Mouse (Mus musculus): ENCODE measurements at regions not wholly inside any gene's neighbourhood (a gene's known extent, or its start where the extent isn't known, plus 50 kb on each side); places are given as distances from the start of the nearest gene placed in this dataset.

GRCm38 (mm10) chr6:143502803-143503202 lies 335.8 kb downstream of the Etnk1 start:
- ChIA-PET POLR2A (interaction anchor here in 1 of 4 experiments (0.7 to 1.4 kb wide), 2 partner anchors 29 to 174 kb away, joined by 3 read pairs; no protein-coding TSS in a partner anchor), CTCF (interaction anchor here in 2 of 4 experiments (0.9 kb wide), 2 partner anchors 20 to 21 kb away, joined by 3 to 4 read pairs; no protein-coding TSS in a partner anchor)

- ChIA-PET CTCF (interaction anchor here in 1 of 4 experiments (0.6 kb wide), 1 partner anchor 162 kb away, joined by 3 read pairs; no protein-coding TSS in a partner anchor), POLR2A (no interaction called here)
Observed at GRCm38 (mm10) chr6:143503953-143504352, 336.9 kb downstream of the Etnk1 start.

GRCm38 (mm10) chr6:143513459-143513858 lies 346.4 kb downstream of the Etnk1 start:
- ChIA-PET POLR2A (no interaction called here), CTCF (no interaction called here)

GRCm38 (mm10) chr6:143515137-143515536 lies 348.1 kb downstream of the Etnk1 start:
- CTCF ChIA-PET: no interaction called here
- POLR2A ChIA-PET: interaction anchor here in 1 of 4 experiments (0.7 kb wide), 1 partner anchor 23 kb away, joined by 3 read pairs; no protein-coding TSS in a partner anchor

- POLR2A ChIA-PET: no interaction called here
- CTCF ChIA-PET: interaction anchor here in 1 of 4 experiments (0.5 kb wide), 1 partner anchor 22 kb away, joined by 9 read pairs; no protein-coding TSS in a partner anchor
Observed at GRCm38 (mm10) chr6:143516746-143517145, 349.7 kb downstream of the Etnk1 start.

GRCm38 (mm10) chr6:143518476-143518875 lies 351.5 kb downstream of the Etnk1 start:
- ChIA-PET POLR2A (no interaction called here), CTCF (no interaction called here)

- ChIA-PET CTCF (no interaction called here), POLR2A (no interaction called here)
Observed at GRCm38 (mm10) chr6:143519668-143520067, 352.6 kb downstream of the Etnk1 start.

- POLR2A ChIA-PET: no interaction called here
- CTCF ChIA-PET: no interaction called here
Observed at GRCm38 (mm10) chr6:143525092-143525491, 358.1 kb downstream of the Etnk1 start.

GRCm38 (mm10) chr6:143528898-143529297 lies 361.9 kb downstream of the Etnk1 start:
- CTCF ChIA-PET: no interaction called here
- POLR2A ChIA-PET: no interaction called here

- CTCF ChIA-PET: interaction anchor here in 1 of 4 experiments (1.1 kb wide), 1 partner anchor 311 kb away, joined by 3 read pairs; no protein-coding TSS in a partner anchor
- POLR2A ChIA-PET: interaction anchor here in 3 of 4 experiments (0.6 to 1.2 kb wide), 4 partner anchors 33 to 935 kb away, joined by 3 read pairs; no protein-coding TSS in a partner anchor
Observed at GRCm38 (mm10) chr6:143530372-143531224, 363.6 kb downstream of the Etnk1 start.

- POLR2A ChIA-PET: interaction anchor here in 2 of 4 experiments (0.6 to 1.2 kb wide), 4 partner anchors 32 to 1030 kb away, joined by 3 to 4 read pairs (median 3); no protein-coding TSS in a partner anchor
- CTCF ChIA-PET: interaction anchor here in 1 of 4 experiments (1.1 kb wide), 1 partner anchor 312 kb away, joined by 3 read pairs; no protein-coding TSS in a partner anchor
Observed at GRCm38 (mm10) chr6:143531477-143531876, 364.5 kb downstream of the Etnk1 start.

- CTCF ChIA-PET: interaction anchor here in 2 of 4 experiments (0.5 to 1.0 kb wide), 2 partner anchors 313 to 781 kb away, joined by 4 read pairs; no protein-coding TSS in a partner anchor
Observed at GRCm38 (mm10) chr6:143532380-143532779, 365.4 kb downstream of the Etnk1 start.

GRCm38 (mm10) chr6:143535265-143535664 lies 368.2 kb downstream of the Etnk1 start:
- CTCF ChIA-PET: no interaction called here
- POLR2A ChIA-PET: no interaction called here

More at GRCm38 (mm10) chr6:143532380-143532779, 365.4 kb downstream of the Etnk1 start:
- POLR2A ChIA-PET: interaction anchor here in 1 of 4 experiments (1.1 kb wide), 1 partner anchor 30 kb away, joined by 3 read pairs; no protein-coding TSS in a partner anchor

- CTCF ChIA-PET: no interaction called here
- POLR2A ChIA-PET: no interaction called here
Observed at GRCm38 (mm10) chr6:143535726-143536125, 368.7 kb downstream of the Etnk1 start.

GRCm38 (mm10) chr6:143536525-143537293 lies 369.7 kb downstream of the Etnk1 start:
- CTCF ChIA-PET: no interaction called here
- POLR2A ChIA-PET: no interaction called here

- CTCF ChIA-PET: no interaction called here
- POLR2A ChIA-PET: no interaction called here
Observed at GRCm38 (mm10) chr6:143547406-143547903, 380.4 kb downstream of the Etnk1 start.

- CTCF ChIA-PET: no interaction called here
Observed at GRCm38 (mm10) chr6:143554946-143555345, 387.9 kb downstream of the Etnk1 start.

GRCm38 (mm10) chr6:143558046-143558884 lies 391.2 kb downstream of the Etnk1 start:
- ChIA-PET CTCF (interaction anchor here in 1 of 4 experiments (0.7 kb wide), 1 partner anchor 113 kb away, joined by 3 read pairs; no protein-coding TSS in a partner anchor), POLR2A (no interaction called here)

More at GRCm38 (mm10) chr6:143554946-143555345, 387.9 kb downstream of the Etnk1 start:
- POLR2A ChIA-PET: no interaction called here

GRCm38 (mm10) chr6:143559316-143559715 lies 392.3 kb downstream of the Etnk1 start:
- ChIA-PET CTCF (no interaction called here), POLR2A (no interaction called here)
